Mouse (Mus musculus): ENCODE data around the gene Timm17b.

Timm17b gene

DNA sequence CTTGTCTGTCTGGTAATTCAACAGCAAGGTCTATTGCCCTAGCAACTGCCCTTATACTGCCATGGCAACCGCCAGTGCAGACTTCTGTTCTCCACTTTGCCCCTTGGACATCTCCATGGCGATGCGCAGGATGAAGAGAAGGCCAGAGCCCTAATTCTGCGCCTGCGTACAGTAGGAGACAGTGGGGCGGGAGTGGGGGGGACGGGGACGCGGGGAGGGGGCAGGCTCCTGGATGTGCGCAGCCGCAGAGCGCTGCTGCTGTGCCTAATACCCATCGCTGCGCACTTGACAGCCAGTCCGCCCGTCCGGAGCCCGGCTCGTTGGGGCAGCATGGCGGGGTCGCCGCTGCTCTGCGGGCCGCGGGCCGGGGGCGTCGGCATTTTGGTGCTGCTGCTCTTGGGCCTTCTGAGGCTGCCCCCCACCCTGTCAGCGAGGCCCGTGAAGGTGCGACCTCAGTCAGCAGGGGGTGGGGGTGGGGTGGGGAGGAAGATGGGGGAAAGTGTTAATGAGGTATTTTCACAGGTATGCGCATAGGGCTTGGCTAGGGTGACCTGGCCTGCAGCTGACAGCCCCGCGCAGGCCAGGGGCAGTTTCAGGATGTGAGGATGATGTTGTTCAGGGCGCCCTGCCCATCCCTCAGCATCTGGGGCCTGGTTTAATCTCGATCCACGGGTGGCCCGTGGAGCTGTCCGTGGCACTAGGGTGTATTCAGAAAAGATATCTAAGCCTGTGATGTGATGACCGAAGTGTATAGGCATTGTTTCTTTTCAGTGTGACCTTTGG lies 20.6 kb downstream of the Timm17b start, which contains the start of gene Pcsk1n:
Gene Pcsk1n, plus strand, starts transcription at position 222 of the 783 bp plus-strand sequence.
- no peak for DNase-seq (ENCODE audit: low spot score)

GRCm38 (mm10) chrX:7922032-7922431 lies 22.9 kb downstream of the Timm17b start:
- no peak for DNase-seq (ENCODE audit: low spot score)

DNA sequence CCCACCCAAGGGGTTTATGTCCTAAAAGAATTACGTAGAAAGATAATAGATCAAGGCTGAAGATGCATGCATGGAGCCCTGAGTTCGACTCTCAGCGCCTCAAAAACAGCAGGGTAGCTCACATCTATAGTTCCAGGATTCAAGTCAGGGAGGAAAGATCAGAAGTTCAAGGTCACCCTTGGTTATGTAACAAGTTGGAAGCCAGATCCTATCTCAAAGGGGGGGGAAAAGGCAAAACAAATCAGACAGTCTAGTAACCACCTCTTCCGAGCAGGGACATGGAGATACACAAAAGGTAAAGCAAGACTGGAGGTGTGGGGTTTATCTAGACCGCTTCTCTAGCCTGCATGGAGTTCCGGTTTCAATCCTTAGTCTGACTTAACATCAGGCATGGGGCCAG lies 27.1 kb downstream of the Timm17b start:
- no peak for DNase-seq (ENCODE audit: low spot score)

GRCm38 (mm10) chrX:7927116-7927515 lies 28.0 kb downstream of the Timm17b start:
- DNase-seq (ENCODE audit: low spot score) = no peak

DNA sequence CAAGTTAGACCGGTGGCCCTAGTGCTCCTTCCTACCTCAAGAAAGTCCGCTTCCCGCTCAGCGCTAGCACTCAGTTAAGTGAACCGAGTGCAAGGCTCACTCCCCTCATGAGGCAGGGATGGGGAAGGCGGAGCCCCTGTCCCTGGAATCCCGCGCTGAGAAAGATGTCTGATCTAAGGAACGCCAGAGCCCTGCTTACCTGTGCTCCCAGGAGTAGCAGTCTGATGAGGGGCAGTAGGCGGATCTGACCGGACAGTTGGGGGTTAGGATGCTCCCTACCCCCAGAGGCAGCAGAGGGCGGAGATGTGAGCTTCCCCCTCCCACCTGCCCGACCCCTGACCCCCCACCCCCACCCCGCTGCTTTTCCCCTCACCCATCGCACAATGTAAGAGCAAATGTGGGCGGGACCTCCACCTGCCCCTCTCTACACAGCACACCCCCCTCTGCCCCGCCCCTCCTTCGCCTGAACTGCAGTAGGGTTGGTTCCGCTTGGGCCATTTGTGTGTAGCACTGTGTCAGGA lies 29.2 kb downstream of the Timm17b start, which contains the start of gene Eras:
Gene Eras, minus strand, starts transcription at position 338 of the 521 bp plus-strand sequence.
- no peak for DNase-seq (ENCODE audit: low spot score)

GRCm38 (mm10) chrX:7936874-7937273 lies 37.7 kb downstream of the Timm17b start:
- no peak for DNase-seq (ENCODE audit: low spot score)

GRCm38 (mm10) chrX:7937667-7938066 lies 38.5 kb downstream of the Timm17b start:
- DNase-seq (ENCODE audit: low spot score) = no peak

- no peak for DNase-seq (ENCODE audit: low spot score)
Observed at GRCm38 (mm10) chrX:7945618-7946017, 46.5 kb downstream of the Timm17b start.

DNA sequence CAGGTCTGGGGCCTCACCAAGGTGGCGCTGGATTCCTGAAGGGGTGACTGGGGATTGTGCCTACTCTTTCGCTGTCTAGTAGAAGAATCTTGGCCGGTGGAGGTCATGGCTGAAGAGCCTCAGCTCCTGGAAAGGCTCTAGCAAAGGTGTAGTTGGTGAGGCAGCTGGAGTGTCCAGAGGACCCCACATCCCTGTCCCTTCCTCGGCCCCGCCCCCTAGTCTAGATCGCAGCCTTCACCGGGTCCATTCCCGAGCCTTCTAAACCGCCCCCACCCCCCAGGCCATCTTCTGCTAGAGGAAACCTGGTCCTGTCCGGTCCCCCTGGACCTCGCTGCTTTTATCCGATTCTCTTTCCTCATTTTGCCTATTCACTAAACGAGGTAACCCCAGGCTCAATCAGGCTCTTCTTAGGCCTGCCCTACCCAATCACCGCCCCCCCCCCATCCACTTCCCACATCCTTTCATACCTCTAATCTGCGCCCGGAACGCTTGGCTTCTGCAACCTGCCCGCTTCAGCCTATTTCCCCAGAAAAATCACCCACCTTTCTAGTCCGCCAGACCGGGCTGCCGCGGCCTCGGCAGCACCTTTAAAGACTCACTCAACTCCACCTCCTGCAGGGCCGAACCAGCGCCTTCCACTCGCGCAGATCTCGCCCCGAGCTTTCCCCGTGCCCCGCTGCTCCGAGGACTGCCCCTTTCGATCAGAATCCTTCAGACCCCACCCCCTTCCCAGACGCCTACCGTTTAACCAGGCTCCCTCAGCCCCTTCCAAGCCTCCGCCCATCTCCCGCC lies 48.1 kb downstream of the Timm17b start, which contains the start of gene Hdac6:
Gene Hdac6, minus strand, starts transcription at position 782 of the 792 bp plus-strand sequence.
- no peak for DNase-seq (ENCODE audit: low spot score)

DNA sequence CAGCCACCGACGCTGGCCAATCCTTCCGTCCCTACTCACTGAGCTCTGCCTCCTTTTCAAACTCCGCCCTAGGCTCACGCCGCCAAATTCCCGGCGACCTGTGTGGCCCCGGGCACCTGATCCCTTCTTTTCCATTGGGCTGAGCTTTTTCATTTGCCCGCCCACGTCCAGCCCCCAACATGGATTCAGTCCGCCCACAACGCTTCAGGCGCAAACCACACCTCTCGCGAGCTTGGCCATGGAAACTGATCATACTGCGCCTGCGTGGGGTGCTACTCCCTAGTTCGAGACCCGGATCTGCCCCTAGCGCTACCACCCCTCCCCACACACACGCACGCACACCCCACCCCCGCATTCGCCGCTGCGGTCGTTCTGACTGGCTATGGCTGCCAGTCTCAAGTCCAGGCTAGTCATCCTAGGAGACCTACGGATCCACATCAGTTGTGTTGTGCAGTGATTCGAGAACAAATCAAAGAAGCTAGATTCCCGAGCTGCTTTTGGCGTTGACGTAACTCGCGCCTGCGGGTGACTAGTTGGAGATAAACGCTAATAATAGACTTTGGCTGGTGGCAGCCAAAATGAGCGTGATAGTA lies 48.8 kb downstream of the Timm17b start:
- peak; percentile 94 for DNase-seq (ENCODE audit: low spot score)

DNA sequence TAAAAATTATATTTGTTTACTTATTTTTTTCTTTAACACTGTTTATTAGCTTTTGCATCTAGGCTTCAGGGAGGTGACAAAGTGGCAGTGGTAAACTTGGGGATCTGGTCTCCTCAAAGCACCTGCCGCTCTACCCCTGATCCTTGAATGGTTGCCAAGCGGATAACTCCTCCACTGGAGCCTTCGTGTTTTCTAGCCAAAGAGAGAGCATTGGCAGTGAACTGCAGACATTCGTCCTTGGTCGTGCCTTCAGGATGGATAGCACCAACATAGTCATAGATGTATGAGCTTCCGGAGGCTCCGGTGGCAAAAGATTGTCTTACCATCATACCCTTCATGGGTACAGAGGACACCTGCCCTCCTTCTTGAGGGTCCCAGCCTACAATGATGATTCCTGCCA lies 50.9 kb downstream of the Timm17b start:
- DNase-seq (ENCODE audit: low spot score) = no peak

Measured in urinary bladder, postnatal 14 days (tissue).